Mouse (Mus musculus): Measurements from ENCODE around the gene Ppp1r3c.

DNA sequence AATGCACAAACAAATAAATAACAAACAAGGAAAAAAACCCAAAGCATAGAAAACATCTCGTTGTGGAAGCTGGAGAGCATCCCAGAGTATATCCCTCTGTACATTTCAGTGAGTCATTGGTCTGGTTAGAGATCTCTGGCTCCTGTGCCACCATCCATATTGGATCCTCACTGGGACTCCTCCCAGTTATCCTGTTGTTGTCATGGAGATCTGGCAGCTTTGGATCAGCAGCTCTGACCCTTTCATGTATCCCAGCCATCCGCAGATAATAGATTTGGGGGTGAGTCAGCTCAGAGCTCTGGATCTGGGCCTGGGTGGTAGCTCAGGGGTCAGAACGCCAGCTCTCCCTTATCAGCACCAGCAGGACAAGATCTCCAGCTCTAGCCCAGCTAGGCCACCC lies 46.1 kb upstream of the Ppp1r3c start:
- TF ChIP-seq POLR2A (IDR thresholded peaks at IDR 0.05; ENCODE audit: control insufficient read depth, extremely low read depth, insufficient read depth, low read length, poor library complexity) (no peak), CTCF (IDR thresholded peaks at IDR 0.05; ENCODE audit: borderline replicate concordance, control insufficient read depth, extremely low read depth, insufficient read depth, low read length, poor library complexity) (no peak)

Data from thymus, adult 2 months (tissue).